Mouse (Mus musculus): Measurements from ENCODE around the gene Man1b1.

The Man1b1 gene

DNA sequence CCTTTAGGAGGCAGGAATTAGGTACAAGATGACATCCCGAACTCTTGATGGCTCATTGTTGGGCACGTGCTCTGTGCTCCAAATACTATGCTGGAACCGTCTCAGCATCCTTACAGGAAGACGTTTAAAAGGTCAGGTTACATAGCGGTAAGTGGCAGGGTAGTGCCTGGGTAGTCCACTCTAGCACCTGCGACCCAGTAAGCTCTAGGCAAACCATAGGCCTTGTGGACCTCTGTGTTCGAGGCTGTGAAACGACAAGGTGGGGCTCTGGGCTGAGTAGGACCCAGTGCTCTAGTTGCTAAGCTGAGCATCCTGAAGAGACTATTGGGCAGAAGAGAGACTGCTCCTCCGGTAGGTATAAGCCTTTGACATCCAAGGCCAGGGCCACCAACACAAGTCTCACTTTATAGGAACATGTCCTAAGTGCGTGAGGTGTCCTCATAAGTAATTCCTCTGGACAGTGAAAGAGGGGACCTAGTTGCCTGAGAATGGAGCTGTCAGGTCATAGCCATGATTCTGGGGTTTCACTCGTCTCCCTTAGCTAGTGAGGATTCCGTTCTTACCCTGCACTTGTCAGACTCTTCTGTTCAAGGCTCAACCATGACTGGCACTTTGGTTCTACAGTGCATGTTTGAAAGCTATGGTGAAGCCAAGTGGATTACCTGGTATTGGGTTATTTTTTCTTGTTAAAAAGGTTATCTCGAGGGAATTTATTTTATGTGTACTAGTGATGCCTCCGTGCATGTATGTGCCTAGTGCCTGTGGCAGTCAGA is 26.4 kb upstream of the Man1b1 start:
- no peak for DNase-seq (ENCODE audit: low spot score in 2 of 2)

- no peak for DNase-seq (ENCODE audit: low spot score in 2 of 2)
Observed at GRCm38 (mm10) chr2:25310180-25310579, 22.0 kb upstream of the Man1b1 start.

- no peak for DNase-seq (ENCODE audit: low spot score in 2 of 2)
Observed at GRCm38 (mm10) chr2:25310969-25311368, 21.2 kb upstream of the Man1b1 start.

DNA sequence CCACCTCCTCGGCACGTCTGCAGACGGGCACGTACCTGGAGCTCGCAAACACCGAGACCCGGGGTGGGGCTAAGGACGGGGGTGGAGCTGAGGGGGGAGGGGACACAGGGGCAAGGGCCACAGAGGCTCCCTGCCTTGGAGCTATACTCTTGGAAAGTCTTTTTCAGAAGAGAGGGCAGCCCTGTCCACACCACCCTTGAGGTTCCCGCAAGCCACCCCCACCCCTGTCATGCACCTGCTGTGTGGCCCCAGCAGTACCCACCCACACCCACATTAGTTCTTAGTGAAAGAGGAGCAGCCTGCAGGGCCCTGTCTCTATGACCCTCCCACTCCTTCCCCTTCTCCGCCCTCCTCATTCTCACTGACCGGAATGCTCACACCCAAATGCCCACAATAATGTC is 20.6 kb upstream of the Man1b1 start:
- DNase-seq (ENCODE audit: low spot score in 2 of 2) = no peak

DNA sequence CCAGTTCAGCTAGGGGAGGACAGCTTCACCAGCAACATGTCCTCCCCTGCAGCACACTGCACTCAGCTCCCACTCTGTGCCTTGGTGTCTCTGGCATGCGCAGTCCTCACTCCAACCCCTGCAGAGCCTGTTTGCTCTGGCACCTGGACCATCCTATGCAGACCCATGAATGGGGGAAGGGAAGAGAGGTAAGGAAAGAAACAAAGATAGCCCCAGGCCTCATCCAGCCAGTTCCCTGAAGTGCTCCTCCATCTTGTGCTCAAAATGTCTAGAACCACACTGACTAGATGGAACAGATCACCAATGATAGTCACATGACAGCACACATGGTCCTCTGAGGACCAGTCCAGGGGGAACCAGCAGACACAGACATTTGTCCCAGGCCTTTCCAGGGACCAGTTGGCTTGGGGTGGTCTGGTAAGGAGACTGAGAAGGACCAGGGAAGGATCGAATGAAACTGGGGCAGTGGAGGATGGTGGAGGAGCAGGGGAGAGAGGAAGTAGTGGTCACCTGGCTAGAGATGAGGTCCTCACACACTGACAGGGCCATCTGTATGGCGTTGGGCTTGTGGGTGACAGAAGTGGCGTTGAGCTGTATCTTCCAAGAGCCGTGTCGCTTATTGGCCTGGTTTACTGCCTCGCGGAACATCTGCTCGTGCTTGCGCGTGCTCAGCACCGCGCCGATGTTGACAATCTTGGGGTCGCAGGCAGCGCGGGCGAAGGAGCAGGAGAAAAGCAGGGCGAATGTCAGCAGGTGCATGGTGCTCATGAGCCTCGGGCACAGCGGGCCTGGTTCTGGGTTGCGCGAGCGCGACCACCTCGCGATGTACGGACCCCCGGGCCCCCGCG is 13.8 kb upstream of the Man1b1 start:
- DNase-seq (ENCODE audit: low spot score in 2 of 2) = no peak

DNA sequence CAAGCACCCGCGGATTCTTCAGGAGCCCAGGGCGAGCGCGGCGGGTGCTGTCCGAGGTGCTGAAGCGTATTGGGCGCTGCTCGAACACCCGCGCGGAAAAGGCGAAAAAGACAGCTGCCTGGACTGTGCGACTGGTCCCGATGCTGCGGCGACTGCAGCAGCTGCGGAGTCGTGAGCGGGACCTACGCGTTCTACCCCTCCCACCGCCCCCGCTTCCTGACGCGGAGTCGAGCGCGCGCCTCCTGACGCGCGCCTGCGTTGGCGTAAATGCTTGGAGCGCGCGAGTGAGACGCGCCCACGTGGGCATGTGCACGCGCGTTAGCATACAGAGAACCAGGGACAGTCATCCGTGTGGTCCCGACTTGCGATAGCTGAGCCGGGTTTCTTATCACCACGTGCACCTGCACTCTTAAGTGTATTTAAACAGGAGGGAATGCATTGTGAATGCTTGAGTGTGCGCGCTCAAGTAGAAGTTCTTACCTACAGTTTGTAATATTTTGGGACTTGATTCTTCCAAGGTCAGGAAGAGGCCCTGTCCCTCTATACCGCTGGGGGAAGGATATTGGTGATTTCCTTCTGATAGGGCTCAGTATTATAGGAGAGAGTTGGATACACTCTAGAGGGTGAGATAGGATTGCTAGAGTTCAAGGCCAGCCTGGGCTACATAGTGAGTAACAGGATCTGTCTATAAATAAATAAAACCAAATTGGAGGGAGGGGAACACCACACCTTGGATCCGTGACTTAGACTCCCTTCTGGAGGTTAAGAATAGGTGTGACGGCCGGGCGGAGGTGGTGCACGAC is 13.0 kb upstream of the Man1b1 start, which contains the start of gene Grin1:
Gene Grin1 (minus strand): TSS at position 217 of the 803 bp plus-strand sequence.
- DNase-seq (ENCODE audit: low spot score in 2 of 2) = peak; percentile 20 to 21

DNA sequence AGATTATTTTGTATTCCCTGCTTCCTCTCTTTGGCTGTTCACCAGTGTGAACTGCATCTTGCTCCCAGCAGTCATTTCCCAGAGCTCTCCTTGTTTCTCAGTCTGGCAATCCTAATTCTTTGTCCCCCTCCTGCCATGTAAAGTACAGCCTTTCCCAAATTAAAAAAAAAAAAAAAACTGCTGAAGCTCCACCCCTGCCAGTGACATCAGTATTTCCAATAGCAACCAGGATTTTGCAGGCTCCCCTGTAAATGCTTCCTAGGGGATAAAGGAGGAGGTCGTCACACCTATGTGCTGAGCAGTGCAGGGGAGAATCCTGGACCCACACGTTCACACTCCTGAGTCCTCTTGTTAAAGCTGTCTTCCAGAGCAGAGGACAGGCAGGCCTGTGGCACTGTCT is 12.1 kb upstream of the Man1b1 start:
- DNase-seq (ENCODE audit: low spot score in 2 of 2) = no peak

GRCm38 (mm10) chr2:25326036-25326435 is 6.1 kb upstream of the Man1b1 start:
- DNase-seq (ENCODE audit: low spot score in 2 of 2) = no peak

DNA sequence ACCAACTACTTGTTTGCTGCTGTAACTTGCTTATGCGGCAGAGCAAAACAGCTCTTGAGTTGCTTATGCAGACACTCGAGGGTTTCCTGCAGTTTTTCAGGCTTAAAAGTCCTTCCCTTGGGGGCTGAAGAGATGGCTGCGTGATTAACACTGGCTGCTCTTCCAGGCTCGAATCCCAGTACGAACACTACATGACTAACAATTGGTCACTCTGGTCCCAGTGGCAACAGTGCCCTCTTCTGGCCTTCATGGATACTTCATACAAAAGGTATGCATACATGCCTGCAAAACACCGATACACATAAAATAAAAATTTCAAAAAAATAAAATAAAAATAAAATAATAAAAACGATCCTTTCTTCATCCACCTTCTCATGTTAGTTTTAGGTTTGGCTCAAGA is 3.7 kb upstream of the Man1b1 start:
- DNase-seq (ENCODE audit: low spot score in 2 of 2) = peak in 1 of 2 experiments; percentile 22

- no peak for DNase-seq (ENCODE audit: low spot score in 2 of 2)
Observed at GRCm38 (mm10) chr2:25331470-25331869, 668 bp upstream of the Man1b1 start.

DNA sequence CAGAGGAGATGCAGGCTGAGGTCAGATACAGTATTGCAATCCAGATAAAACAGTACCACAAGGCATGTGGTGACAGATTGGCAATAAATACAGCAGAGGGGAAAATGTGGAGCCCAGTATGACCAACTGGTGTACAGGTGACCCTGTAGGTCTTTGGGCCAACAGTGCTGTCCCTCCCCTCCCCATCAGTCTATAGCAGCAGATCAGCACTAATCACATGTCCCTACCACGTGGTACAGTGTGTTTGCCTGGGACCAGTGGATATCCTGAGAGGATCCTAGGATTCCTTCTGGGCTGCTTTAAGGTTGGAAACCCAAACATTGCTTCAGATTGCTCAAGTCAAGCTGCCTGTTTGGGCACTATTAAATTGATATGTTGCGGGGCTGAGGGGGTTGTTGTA is 1.4 kb downstream of the Man1b1 start:
- DNase-seq (ENCODE audit: low spot score in 2 of 2) = no peak

DNA sequence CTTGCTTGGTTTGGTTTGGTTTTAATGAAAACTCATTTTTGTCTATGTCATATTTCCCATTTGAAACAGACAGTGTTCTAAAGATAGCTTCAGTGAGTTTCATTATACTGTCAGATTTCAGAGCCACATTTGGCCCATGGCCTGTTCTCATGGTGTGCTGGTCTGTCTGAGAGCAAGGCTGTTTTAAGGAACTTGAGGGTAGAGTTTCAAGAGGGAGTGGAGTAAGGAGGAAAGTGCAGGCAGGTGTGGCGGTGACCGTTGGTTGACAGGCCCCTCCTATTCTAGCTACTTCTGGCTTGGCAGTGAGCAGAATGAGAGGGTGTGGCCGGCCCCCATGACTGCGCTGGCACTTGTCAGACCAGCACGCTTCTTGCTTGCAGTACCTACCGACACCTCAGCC is 6.2 kb downstream of the Man1b1 start:
- DNase-seq (ENCODE audit: low spot score in 2 of 2) = no peak

GRCm38 (mm10) chr2:25348162-25348561 is 16.0 kb downstream of the Man1b1 start:
- no peak for DNase-seq (ENCODE audit: low spot score in 2 of 2)

GRCm38 (mm10) chr2:25349499-25349898 is 17.4 kb downstream of the Man1b1 start:
- no peak for DNase-seq (ENCODE audit: low spot score in 2 of 2)

DNA sequence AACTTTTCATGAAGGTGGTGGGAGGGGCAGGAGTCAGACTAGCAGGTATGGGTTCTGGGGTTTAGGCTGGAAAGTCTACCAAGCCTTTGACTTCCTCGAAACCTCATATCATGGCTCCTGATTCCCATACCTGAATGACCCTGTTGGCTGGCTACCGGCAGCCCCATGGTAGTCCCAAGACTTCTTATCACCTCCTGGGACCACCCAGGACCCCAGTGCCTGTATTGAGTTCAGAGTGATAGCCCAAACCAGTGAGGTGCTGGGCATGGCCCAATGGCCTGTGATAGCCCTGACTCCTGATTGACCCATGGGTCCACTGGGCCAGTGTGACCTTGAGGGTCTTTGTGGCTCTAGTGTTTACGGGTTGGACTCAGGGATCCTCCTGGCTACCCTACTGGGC is 18.6 kb downstream of the Man1b1 start:
- DNase-seq (ENCODE audit: low spot score in 2 of 2) = no peak

DNA sequence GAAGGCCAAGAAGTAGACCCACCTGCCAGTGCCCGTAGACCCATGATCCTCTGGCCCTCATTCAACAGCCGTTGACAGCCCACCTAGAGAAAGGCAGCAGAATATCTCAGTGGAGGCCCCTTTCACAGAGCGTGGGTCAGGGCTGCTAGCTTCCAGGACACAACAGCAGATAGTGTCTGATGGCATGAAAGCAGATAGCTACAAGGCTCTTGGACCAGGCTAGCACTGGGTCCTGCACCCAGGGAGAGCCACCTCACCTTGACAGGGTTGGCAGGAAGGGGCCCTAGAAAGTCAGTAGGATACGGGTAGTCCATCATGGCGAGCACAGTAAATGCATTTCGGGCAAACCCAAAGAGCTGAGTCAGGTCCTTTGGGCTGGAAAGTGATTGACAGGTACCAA is 22.1 kb downstream of the Man1b1 start:
- DNase-seq (ENCODE audit: low spot score in 2 of 2) = no peak

DNA sequence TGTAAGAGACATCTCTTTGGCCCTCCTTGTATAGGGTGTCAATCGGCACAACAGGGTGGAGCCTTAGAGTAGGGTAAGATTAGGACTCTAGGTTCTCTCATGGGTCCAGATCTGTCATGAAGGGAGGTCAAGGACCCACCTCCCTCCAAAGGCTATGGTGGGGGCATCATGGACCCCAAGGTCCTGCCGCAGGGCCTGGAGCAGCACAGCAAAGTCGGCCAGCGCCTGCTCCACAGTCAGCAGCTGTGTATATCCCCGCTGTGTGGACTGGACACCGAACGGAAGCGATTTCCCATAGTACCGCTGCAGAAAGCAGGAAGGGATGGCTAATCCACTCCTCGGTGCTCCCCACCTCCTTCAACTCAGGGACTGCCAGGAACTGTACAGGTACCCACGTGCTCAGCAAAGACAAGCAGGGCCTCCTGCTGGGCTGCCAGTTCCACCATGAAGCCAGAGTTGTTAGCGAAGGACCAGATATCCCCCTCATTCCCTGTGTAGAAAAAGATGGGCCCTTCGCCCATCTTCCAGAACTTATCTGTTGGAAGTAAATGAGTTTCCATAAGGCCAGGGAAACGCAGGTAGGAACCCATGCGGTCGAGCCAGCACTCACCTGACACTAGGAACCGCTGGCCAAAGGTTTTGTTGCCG is 23.4 kb downstream of the Man1b1 start:
- no peak for DNase-seq (ENCODE audit: low spot score in 2 of 2)

DNA sequence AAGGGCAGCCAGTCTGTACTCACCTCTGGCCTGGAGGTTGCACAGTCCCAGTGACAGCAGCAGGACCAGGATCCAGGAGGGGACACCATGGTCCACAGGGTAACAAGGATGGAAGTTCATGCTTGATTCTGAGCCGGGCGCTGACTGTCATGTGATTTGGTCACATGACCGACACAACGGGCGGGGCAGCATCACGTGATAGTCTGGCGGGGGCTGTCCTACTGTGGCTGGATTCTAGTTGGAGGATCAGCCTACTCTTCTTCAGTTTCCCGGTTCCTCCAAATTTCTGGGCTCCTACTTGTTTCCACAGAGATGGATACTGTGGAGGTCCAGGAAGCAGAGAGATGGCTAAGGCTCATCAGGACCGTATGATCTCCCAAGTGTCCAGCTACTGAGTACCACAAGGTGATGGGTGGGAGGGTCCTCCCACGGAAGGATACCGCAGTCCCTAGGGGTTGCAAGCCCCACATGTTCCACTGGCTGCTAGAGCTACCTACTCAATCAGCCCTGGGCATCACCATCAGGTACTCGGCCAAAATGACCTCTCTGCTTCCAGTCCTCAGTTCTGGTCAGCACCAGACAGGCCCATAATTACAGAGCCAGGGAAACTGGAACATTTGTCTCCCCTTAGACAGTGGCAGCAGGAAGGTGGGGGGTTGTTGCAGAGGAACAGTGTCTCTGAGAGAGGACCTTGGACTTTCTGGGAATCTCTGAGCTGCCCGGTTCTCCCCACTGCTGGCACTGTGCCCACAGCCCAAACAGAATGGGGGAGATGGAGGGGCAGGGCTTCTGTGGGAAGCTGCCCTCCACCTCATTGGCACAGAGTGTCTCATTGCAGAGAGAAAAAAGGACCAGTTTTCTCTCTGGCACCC is 24.3 kb downstream of the Man1b1 start, which contains the start of gene Dpp7:
Gene Dpp7 (minus strand): TSS at position 152 of the 872 bp plus-strand sequence.
- peak; percentile 72 to 81 for DNase-seq (ENCODE audit: low spot score in 2 of 2)

DNA sequence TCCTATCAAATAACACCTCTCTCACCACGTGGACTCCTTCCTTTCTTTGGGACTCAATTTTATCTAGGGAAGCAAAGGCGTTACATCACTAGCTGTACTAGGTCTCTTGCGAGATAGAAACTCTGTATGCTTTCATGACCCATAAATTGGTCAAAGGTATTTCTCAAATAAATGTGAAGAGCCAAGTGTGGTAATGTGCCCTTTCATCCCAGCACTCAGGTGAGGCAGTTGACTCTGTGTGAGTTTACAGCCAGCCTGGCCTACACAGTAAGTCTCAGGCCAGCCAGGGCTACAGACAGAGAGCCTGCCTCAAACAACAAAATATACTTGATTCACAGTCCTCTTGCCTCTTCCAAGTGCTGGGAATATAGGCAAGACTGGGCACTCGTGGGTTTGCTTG is 27.7 kb downstream of the Man1b1 start:
- DNase-seq (ENCODE audit: low spot score in 2 of 2) = no peak

DNA sequence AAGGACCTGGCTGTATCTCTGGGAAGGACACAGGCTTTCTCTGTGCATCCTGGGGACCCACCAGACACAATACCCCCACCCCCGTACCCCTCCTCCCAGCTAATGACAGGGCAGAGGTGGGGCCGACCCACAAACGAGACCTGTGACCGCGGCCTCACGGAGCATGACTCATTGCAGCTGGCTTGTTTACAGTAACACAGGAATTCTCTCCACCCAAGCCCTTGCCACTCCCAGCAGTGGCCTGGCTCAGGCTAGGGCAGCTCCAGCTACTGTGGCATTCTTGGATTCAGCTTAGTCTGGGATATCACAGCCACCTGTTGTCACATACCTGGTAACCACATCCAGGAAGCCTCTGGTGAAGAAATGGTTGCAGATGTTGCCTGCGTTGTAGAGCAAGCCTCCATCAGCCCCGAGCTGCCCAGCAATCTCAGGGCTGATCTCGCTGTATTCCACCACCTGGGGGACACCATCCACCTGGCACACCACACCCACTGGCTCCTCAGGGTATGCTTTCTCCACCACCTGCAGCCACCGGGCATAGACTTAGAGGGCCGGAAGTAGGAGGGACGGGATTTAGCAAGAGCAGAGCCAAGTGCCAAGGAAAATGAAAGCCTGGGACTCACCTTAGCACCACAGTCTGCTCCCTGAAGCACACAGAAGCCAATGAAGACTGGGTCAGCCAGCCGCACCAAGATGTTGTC is 31.5 kb downstream of the Man1b1 start:
- no peak for DNase-seq (ENCODE audit: low spot score in 2 of 2)
